Mouse (Mus musculus): ENCODE measurements around the gene Kcnip4. TPM values are rescaled to one million over a fixed set of nuclear protein-coding genes. Genes with fewer than 3 reads are reported as not detected.

Kcnip4 gene
- polyA plus RNA-seq, 1 experiment from 2014 or later, result 6.8 TPM

- Histone ChIP-seq H3K27ac (no peak overlapping the region), H3K4me3 (replicated peaks) (no peak overlapping the region), H3K4me1 (replicated peaks) (peaks cover 6% of the 10 kb centered on the region; the same call in 1 of the 2 replicates), H3K27me3 (no peaks in the 10 kb centered on the region), H3K36me3 (no peaks in the 10 kb centered on the region), H3K9me3 (no peaks in the 10 kb centered on the region), H3K4me2 (replicated peaks) (no peak overlapping the region), H3K9ac (replicated peaks) (no peak overlapping the region)
- WGBS, result 19% methylated on average over 6 of the region's 6 CpGs
- peak; percentile 80; the same call in 1 of the 2 replicates for ATAC-seq
Measured at GRCm38 (mm10) chr5:49041259-49041845, 483.4 kb downstream of the Kcnip4 start.

GRCm38 (mm10) chr5:48997359-48997758, 527.3 kb downstream of the Kcnip4 start:
- WGBS, result 78% methylated on average over 4 of the region's 4 CpGs
- no peak for ATAC-seq
- Histone ChIP-seq H3K9me3 (no peaks in the 10 kb centered on the region), H3K36me3 (no peaks in the 10 kb centered on the region), H3K9ac (replicated peaks) (no peak overlapping the region), H3K27me3 (no peaks in the 10 kb centered on the region), H3K4me2 (replicated peaks) (no peak overlapping the region), H3K4me3 (replicated peaks) (no peak overlapping the region), H3K4me1 (replicated peaks) (no peaks in the 10 kb centered on the region), H3K27ac (no peak overlapping the region)

DNA sequence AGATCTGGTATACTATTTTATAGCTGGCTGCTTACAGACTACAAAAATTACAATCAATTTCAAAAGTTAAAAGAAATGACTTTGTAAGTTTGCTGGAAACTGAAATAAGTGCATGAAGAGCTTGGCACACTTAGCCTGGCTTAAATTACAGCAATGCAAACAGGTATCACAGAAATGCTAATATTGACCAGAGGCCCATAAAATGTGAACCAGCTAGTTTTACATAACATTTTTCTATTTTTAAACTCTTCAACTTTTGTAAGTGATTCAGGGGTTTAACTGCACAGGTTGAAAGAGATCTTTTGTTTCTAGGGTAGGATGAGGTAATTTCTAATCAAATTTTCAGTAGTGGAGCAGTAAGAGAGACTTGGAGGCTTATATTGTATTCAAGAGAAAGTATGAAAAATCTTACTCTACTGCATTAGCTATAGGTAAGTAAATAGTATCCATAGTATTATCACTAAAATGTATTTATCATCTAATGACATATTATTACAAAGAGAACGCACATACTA, 535.5 kb downstream of the Kcnip4 start:
- WGBS, result 92% methylated on average over 1 of the region's 1 CpGs
- ATAC-seq, result no peak
- H3K4me1 ChIP-seq (replicated peaks), result no peaks in the 10 kb centered on the region

DNA sequence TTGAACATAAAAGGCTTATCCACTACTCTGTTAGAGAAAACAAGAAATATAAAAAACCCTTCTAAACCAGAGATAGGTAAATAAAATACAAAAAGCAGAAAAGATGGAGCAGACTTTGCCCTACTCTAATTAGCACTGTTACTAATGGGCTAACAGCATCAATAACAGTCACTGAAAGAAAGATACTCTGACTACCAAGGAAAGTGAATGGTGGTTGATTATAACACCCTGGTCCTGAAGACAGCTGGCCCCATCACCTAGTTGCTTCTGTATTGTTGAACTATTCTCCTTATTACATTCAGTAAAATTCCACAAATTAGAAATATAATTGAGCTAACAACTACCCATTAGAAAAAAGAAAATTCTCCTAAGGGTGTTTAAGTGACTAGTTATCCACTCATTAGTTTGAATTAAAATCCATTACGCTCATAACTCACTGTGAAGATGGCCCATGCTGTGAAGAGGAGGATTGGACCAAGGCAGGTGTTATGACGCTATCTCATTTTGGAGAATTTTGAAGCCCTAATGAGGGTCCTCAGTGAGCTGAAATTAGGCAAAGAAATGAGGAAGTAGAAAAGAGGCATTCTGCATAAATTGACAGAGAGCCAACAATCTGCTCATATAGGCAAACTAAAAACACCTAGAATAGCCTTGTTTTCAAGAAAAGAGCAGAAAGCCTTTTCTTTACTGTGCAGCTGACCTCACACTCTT, 582.2 kb downstream of the Kcnip4 start:
- H3K4me1 ChIP-seq (replicated peaks), result no peaks in the 10 kb centered on the region
- H3K4me3 ChIP-seq (replicated peaks), result no peak overlapping the region
- H3K27ac ChIP-seq, result no peak overlapping the region
- ATAC-seq, result no peak
- WGBS, result 91% methylated on average over 2 of the region's 2 CpGs
- no peaks in the 10 kb centered on the region for H3K36me3 ChIP-seq
- no peaks in the 10 kb centered on the region for H3K9me3 ChIP-seq
- H3K27me3 ChIP-seq, result no peaks in the 10 kb centered on the region
- H3K9ac ChIP-seq (replicated peaks), result no peak overlapping the region
- H3K4me2 ChIP-seq (replicated peaks), result no peak overlapping the region

More for the DNA sequence above, 535.5 kb downstream of the Kcnip4 start:
- H3K27ac ChIP-seq, result no peak overlapping the region
- no peak overlapping the region for H3K4me2 ChIP-seq (replicated peaks)
- no peaks in the 10 kb centered on the region for H3K27me3 ChIP-seq
- no peak overlapping the region for H3K4me3 ChIP-seq (replicated peaks)
- H3K9me3 ChIP-seq, result no peaks in the 10 kb centered on the region
- no peaks in the 10 kb centered on the region for H3K36me3 ChIP-seq
- no peak overlapping the region for H3K9ac ChIP-seq (replicated peaks)

DNA sequence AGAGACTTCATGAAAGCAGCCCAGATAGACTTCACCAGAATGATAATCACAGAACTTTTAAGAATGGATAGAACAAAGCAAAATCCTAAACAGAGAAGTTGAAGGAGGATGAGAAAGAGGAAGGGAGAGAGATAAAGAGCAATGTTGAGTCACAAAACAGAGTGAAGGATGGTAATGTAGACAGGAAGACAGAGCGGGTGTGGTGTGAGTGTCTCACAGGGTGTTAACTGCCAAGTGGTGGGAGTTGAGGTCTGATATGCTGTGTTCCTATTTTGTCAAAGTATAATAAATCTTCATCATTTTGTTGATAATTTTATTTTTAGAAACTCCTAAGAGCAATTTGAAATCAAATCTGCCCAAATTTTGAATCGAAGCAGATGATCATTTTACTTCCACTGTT, 592.8 kb downstream of the Kcnip4 start:
- Histone ChIP-seq H3K4me2 (replicated peaks) (no peak overlapping the region), H3K27me3 (no peaks in the 10 kb centered on the region), H3K9ac (replicated peaks) (no peak overlapping the region), H3K27ac (no peak overlapping the region), H3K4me3 (replicated peaks) (no peak overlapping the region), H3K4me1 (replicated peaks) (no peaks in the 10 kb centered on the region), H3K36me3 (no peaks in the 10 kb centered on the region), H3K9me3 (no peaks in the 10 kb centered on the region)
- ATAC-seq, result no peak
- WGBS, result 93% methylated on average over 2 of the region's 2 CpGs

- peaks cover 12% of the 10 kb centered on the region for H3K4me1 ChIP-seq (replicated peaks)
- peak overlapping the region; percentile 74 for H3K4me2 ChIP-seq (replicated peaks)
- WGBS, result 61% methylated on average over 8 of the region's 8 CpGs
- ATAC-seq, result no peak
- peak overlapping the region; percentile 48 for H3K4me3 ChIP-seq (replicated peaks)
- H3K27ac ChIP-seq, result no peak overlapping the region
- no peaks in the 10 kb centered on the region for H3K27me3 ChIP-seq
- H3K36me3 ChIP-seq, result no peaks in the 10 kb centered on the region
- H3K9me3 ChIP-seq, result no peaks in the 10 kb centered on the region
- peak overlapping the region; percentile 55; the same call in 1 of the 2 replicates for H3K9ac ChIP-seq (replicated peaks)
Measured at GRCm38 (mm10) chr5:48890216-48890615, 634.5 kb downstream of the Kcnip4 start.

DNA sequence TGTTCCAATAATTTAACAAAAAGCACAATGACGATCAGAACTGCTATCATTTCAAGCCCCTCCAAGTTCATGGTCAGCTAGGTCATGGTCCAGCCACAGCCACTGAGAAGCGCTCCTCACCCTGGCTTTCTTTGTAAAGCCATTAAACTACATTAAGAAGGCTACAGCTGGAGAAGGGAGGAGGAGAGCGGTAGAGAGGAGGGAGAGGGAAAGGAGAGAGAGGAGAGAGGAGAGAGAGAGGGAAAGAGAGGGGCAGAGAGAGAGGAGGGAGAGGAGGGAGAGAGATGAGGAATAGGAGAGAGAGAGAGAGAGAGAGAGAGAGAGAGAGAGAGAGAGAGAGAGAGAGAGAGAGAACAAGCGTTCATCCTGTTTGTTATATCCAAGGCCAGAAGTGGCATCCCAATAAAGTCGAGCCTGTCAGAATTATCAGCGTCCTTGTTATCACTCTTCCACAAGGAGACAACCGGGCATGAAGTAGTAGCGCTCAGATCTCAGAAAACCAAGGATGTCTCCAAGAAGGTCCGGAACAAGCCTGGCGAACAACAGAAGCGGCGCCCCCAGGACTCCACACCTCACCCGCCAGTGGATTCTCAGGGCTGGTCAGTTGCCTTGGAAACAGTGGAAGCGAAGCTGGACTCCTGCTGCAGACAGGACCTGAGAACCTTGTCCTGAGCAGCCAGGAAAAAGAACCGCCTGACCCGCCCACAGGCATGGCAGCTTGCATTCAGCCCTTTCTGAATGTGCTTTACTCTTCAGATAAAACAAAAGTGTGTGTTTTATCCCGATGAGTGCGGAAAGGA, 635.1 kb downstream of the Kcnip4 start:
- Histone ChIP-seq H3K27me3 (no peaks in the 10 kb centered on the region), H3K27ac (no peak overlapping the region), H3K4me3 (replicated peaks) (peak overlapping the region; percentile 48)

DNA sequence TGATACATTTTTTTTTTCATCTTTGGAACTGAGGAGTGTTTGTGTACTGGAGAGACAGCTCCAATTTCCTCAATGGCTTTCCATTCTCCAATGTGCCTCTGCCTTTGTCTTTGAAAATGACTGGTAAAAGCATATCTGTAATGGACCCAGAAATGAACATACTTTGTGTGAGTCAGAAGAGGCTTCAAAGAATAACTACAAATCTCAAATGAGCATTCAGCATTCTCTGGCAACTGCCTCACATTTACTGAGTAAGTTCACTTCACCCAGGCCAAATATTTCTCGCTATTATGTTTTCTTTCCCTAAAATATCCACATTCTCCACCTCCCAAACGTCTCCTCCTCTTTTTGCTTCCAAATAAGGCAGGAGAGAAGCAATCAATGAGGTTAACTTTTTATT, 646.6 kb downstream of the Kcnip4 start:
- Histone ChIP-seq H3K4me2 (replicated peaks) (no peak overlapping the region), H3K4me1 (replicated peaks) (no peaks in the 10 kb centered on the region), H3K9me3 (no peaks in the 10 kb centered on the region), H3K36me3 (no peaks in the 10 kb centered on the region), H3K9ac (replicated peaks) (no peak overlapping the region), H3K27ac (no peak overlapping the region), H3K4me3 (replicated peaks) (no peak overlapping the region), H3K27me3 (no peaks in the 10 kb centered on the region)
- 76% methylated on average over 2 of the region's 2 CpGs for WGBS
- no peak for ATAC-seq

More for the DNA sequence above, 635.1 kb downstream of the Kcnip4 start:
- 2% methylated on average over 18 of the region's 18 CpGs for WGBS
- Histone ChIP-seq H3K4me2 (replicated peaks) (peak overlapping the region; percentile 74), H3K9ac (replicated peaks) (peak overlapping the region; percentile 55), H3K4me1 (replicated peaks) (peaks cover 12% of the 10 kb centered on the region), H3K36me3 (no peaks in the 10 kb centered on the region), H3K9me3 (no peaks in the 10 kb centered on the region)
- peak; percentile 96 for ATAC-seq

DNA sequence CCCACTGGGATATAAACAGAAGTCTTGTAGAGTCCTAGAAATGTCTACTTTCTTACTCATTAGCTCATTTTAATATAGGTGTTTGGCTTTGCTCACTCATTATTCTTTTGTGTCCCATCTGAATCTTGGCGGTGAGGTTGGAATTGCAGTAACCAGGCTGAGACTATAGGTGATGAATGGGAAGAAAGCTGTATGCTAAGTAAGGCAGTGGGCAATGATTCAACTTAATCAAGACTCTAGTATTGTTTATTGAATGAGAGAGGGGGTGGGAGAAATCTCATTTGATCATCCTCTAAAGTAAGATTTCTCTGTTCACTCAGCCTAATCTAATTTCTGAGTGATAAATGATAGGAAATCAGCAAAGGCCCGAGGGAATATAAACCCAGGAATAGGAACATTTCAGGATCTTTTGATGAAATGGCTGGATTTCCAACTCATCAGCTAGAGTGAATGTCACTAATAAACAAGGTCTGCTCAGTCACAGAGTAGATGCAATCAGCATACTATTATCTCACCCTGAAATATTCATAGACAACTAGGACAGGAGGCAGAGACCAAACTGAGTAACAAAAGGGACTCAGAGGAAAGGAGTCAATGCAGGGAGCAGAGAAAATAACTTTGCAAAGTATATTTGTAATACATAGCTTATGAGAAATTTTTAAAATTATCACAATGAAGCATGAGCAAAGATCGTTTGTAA, 660.3 kb downstream of the Kcnip4 start:
- 0 out of 2 replicates have a peak, but pooled peaks have one; percentile 34 for ATAC-seq
- H3K9ac ChIP-seq (replicated peaks), result no peak overlapping the region
- H3K27me3 ChIP-seq, result no peaks in the 10 kb centered on the region
- no peaks in the 10 kb centered on the region for H3K36me3 ChIP-seq
- H3K4me1 ChIP-seq (replicated peaks), result 0 out of 2 replicates have a peak, but pooled peaks cover 7% of the 10 kb centered on the region
- 59% methylated on average over 3 of the region's 3 CpGs for WGBS
- no peak overlapping the region for H3K27ac ChIP-seq
- no peaks in the 10 kb centered on the region for H3K9me3 ChIP-seq
- H3K4me3 ChIP-seq (replicated peaks), result no peak overlapping the region
- no peak overlapping the region for H3K4me2 ChIP-seq (replicated peaks)

DNA sequence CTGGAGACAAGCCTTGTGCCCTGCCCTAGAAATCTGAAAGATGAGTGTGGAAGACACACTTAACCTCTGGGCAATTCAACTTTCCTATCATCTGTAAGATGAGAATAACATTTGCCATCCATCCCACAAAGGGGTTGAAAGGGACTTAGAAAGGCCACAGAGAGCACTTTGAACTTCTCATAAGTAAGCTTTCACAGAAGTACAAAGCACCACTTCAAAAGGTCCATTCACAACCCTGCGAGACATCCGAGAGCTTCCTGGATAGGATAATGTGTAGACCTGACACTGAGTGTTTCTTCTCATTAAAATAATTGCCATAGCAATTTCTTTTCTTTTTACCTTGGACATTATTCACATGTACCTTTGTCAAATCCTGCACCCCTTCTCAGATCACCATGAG, 683.7 kb downstream of the Kcnip4 start:
- Histone ChIP-seq H3K27me3 (no peaks in the 10 kb centered on the region), H3K4me3 (replicated peaks) (no peak overlapping the region), H3K9ac (replicated peaks) (no peak overlapping the region), H3K27ac (no peak overlapping the region), H3K4me2 (replicated peaks) (no peak overlapping the region), H3K9me3 (no peaks in the 10 kb centered on the region), H3K4me1 (replicated peaks) (peaks cover 4% of the 10 kb centered on the region; the same call in 1 of the 2 replicates), H3K36me3 (no peaks in the 10 kb centered on the region)
- ATAC-seq, result no peak
- 12% methylated on average over 2 of the region's 2 CpGs for WGBS

DNA sequence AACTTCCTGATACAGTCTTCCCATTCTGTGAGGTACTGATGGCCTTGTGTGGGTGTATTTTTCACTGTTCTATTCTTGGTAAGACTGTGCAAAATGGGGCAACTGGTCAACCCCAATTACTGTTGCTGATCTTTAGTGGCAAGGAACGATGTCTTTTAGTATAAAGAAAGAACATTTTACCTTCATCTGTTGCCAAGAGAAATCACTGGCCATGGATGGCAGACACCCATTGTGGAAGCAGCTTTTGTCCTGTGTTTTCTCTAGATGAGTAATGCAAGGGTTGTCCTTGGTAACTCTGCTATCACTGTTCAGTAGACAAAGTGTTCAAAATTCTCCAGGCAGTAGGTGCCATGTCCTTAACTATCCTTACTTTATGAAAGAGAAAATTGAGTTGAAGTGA, 729.2 kb downstream of the Kcnip4 start:
- no peaks in the 10 kb centered on the region for H3K4me1 ChIP-seq (replicated peaks)
- H3K4me2 ChIP-seq (replicated peaks), result no peak overlapping the region
- no peak for ATAC-seq
- no peaks in the 10 kb centered on the region for H3K36me3 ChIP-seq
- 76% methylated on average over 1 of the region's 1 CpGs for WGBS
- H3K9ac ChIP-seq (replicated peaks), result no peak overlapping the region
- no peaks in the 10 kb centered on the region for H3K27me3 ChIP-seq
- H3K9me3 ChIP-seq, result no peaks in the 10 kb centered on the region
- H3K27ac ChIP-seq, result no peak overlapping the region
- no peak overlapping the region for H3K4me3 ChIP-seq (replicated peaks)
